Mouse (Mus musculus) lung, postnatal 10 days (tissue): Measurements from ENCODE around the gene Cntnap1.

Experiments
- DNase-seq: peaks from one replicate; pipeline ENCODE4 v3.0.0; 2021

The Cntnap1 gene

GRCm38 (mm10) chr11:101224337-101224736, 54.0 kb downstream of the Cntnap1 start:
- no peak for DNase-seq

GRCm38 (mm10) chr11:101225331-101226064, 55.2 kb downstream of the Cntnap1 start:
- no peak for DNase-seq

GRCm38 (mm10) chr11:101226065-101226701, 55.9 kb downstream of the Cntnap1 start, which contains the start of gene Ezh1:
TSS of gene Ezh1 (minus strand) at chr11:101226463.
- peak; percentile 93 for DNase-seq

GRCm38 (mm10) chr11:101229361-101229900, 59.1 kb downstream of the Cntnap1 start:
- DNase-seq = peak; percentile 66

- peak; percentile 81 for DNase-seq
Observed at GRCm38 (mm10) chr11:101230061-101230511, 59.8 kb downstream of the Cntnap1 start.

GRCm38 (mm10) chr11:101230526-101230925, 60.2 kb downstream of the Cntnap1 start:
- no peak for DNase-seq

GRCm38 (mm10) chr11:101230991-101231871, 60.9 kb downstream of the Cntnap1 start:
- DNase-seq = peak; percentile 90

GRCm38 (mm10) chr11:101232010-101232839, 61.9 kb downstream of the Cntnap1 start:
- peak; percentile 81 for DNase-seq

- no peak for DNase-seq
Observed at GRCm38 (mm10) chr11:101233240-101233639, 62.9 kb downstream of the Cntnap1 start.

GRCm38 (mm10) chr11:101234124-101234523, 63.8 kb downstream of the Cntnap1 start:
- DNase-seq = no peak

- DNase-seq = no peak
Observed at GRCm38 (mm10) chr11:101235429-101235828, 65.1 kb downstream of the Cntnap1 start.

GRCm38 (mm10) chr11:101236782-101237181, 66.5 kb downstream of the Cntnap1 start:
- no peak for DNase-seq

GRCm38 (mm10) chr11:101238071-101238647, 67.8 kb downstream of the Cntnap1 start:
- peak; percentile 70 for DNase-seq
